Mouse (Mus musculus) gastrocnemius, postnatal 10 days (tissue): ENCODE results near the gene Taar3. TPM values are rescaled to one million over a fixed set of nuclear protein-coding genes. Genes with fewer than 3 reads are reported as not detected.
A peak's percentile ranks its signal among the peaks of the same experiment; 100 is the strongest.

Experiments
- DNase-seq: peaks from one replicate; pipeline ENCODE4 v3.0.0; 2021; ENCODE audit warnings: mixed read lengths
- long read RNA-seq, 2 experiments: library from polyadenylated mRNA; stranded (forward); transcript quantifications; one replicate each; pipeline ENCODE4 v2.0.0; 2021
- total RNA-seq, 2 experiments: library from RNA; stranded (reverse); gene quantifications; 2 replicates each; pipeline ENCODE4 v1.2.3; 2021

Gene Taar3
- total RNA-seq, result not detected
- long read RNA-seq, experiment 1, result 0 reads
- long read RNA-seq, experiment 2, result 0 reads

DNA sequence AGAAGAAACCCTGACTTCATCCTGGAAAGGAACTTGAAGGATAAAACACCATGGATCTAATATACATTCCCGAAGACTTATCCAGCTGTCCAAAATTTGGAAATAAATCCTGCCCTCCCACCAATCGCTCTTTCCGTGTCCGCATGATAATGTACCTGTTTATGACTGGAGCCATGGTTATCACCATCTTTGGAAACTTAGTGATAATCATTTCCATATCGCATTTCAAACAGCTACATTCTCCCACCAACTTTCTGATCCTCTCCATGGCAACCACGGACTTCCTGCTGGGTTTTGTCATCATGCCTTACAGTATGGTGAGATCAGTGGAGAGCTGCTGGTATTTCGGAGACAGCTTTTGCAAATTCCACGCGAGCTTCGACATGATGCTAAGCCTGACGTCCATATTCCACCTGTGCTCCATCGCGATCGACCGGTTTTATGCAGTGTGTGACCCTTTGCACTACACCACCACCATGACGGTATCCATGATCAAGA, at the start of gene Taar3:
Gene Taar3 (plus strand): TSS at position 51 of the 498 bp plus-strand sequence.
- no peak for DNase-seq

- DNase-seq, result no peak
Measured at GRCm38 (mm10) chr10:23901119-23901518, 48.2 kb upstream of the Taar3 start.

DNA sequence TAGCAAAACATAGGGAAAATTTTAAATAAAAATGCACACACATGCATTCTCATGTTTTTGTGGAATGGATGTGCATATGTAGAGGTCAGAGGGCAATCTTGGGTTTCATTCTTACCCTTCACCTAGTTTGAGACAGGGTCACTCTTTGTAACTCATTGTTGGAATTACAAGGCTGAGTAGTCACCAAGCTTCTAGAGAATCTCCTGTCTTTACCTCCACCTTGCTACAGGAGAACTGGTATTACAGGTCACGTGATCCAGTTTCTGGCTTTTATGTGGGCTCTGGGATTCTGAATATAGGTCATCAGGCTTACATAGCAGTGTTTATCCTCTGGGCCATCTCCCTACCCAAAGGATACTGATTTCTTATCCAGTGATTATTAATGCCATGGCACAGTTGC, 43.7 kb upstream of the Taar3 start:
- no peak for DNase-seq

- DNase-seq, result no peak
Measured at GRCm38 (mm10) chr10:23920056-23920455, 29.3 kb upstream of the Taar3 start, which contains the start of gene Taar1. Taar1 (plus strand) TSS chr10:23920356.

DNA sequence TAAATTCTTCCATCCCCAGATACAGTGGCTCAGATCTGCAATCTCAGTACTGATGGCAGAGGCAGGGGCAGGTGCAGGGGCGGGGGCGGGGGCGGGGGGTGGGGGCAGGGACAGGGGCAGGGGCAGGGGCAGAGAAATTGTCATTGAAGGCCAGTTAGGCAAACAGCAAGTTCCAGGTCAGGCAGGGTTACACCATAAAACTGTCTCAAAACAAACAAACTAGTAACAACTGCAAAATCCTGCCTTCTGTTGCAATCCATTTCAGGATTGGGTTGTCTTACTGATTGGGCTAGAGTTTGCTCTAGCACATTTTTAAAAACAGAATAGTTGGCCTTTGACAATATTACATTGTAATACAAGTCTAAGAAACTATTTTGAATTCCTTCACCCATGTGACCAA, 26.9 kb upstream of the Taar3 start:
- DNase-seq, result no peak

DNA sequence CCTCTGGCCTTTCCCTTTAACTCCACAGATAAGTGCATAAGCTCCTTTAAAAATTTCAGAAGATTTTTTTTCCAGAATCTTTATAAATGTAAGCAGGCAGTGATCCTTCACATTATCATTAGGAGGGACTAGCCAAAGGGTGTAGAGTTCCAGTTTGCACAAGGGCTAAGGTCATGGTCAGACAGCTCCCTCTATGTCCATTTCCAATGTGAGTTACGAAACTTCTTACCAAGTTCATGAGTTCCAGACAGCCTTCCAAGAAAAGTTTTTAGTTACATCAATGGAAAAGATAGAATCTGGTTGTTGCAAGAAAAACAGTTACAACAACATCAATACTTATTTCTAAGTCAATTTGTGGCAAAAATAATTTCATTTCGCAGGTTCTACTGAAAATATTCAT, 25.4 kb upstream of the Taar3 start:
- DNase-seq, result no peak

GRCm38 (mm10) chr10:23937613-23938012, 11.7 kb upstream of the Taar3 start:
- no peak for DNase-seq

DNA sequence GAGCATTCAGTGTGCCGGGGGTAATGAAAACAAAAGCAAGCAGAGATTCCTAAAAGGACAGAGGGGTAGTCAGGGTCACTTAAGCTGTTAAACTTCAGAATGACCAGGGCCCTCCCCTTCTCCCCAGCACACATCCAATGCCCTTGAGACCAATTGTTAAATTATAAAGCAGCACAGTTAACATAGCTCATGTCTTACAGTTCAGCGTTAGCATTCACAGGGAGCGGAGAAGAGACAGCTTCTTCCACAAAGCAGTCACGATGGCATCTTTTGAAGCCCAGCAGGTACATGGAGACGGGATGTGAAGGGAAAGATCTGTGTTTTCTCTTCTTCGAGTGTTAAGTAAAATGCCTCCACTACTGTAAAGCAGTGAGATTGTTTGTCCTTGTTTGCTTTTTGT, 11.0 kb upstream of the Taar3 start, which contains the start of gene Taar2:
Gene Taar2 (plus strand): TSS at position 261 of the 400 bp plus-strand sequence.
- DNase-seq, result no peak

DNA sequence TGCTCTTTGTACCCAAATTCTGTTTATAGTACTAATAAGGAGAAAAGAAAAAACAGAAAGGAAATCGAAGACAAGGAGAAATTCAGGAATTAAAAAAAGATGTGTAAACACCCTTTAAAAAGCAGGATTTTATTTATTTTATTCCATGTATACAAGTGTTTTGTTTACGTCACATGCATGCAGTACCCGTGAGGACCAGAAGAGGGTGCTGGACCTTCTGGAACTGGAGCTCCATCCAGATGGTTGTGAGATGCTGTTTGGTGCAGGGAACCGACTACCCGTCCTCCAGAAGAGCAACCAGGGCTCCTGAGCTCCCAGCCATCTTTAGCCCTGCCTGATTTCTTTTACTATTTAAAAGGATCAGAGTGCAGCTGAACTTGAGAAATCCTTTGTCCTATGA, 6.9 kb upstream of the Taar3 start:
- no peak for DNase-seq

DNA sequence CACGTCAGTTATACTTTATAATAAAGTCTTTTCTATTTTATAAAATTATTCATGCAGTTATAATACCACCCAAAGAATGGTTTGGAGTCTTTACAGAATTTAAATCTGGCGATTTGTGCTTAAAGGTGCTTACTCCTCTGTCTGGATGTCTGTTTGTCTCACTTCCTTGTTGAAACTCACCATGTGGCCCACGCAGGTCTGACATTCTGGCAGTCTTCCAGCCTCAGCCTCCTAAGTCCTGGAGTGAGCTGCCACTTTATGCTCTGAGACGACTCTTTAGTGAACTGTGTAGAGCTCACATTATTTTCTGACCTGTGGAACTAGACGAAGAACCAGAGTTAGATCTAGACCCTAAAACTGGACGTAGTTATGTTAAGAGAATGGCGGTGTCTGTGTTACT, 1.3 kb upstream of the Taar3 start:
- no peak for DNase-seq

GRCm38 (mm10) chr10:23951714-23952113, 2.4 kb downstream of the Taar3 start:
- DNase-seq, result no peak

GRCm38 (mm10) chr10:23959071-23959470, 9.7 kb downstream of the Taar3 start:
- DNase-seq, result no peak

DNA sequence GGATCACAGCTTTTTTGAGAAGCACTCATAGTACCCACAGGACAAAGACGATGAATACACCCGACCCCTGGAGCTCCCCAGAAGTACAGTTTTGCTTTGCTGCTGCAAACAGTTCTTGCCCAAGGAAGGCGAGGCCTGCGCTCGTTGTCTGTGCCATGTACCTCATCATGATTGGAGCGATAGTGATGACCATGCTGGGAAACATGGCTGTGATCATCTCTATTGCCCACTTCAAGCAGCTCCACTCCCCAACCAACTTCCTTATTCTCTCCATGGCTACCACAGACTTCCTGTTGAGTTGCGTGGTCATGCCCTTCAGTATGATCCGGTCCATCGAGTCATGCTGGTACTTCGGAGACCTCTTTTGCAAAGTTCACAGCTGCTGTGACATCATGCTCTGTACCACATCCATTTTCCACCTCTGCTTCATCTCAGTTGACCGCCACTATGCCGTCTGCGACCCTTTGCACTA, 11.1 kb downstream of the Taar3 start, which contains the start of gene Taar4:
Gene Taar4 (plus strand): TSS at position 51 of the 472 bp plus-strand sequence.
- DNase-seq, result no peak

DNA sequence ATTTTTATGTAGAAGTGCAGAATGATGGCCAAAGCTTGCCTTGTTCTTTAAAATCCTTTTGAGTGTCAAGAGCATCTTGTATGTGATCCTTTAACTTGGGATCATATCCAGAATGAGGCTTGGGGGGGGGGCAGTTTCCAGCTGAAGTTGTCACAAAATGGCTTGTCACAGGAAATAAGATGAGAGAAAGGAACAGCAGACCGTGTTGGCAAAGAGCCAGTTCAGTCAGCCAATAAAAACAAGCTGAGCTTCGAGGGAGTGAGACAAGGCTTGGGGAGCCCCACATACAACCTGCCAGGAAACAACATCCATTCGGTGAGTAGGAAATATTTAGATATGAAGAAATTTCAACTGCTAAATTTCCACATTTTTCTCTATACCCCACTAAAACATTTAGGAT, 14.1 kb downstream of the Taar3 start:
- DNase-seq, result no peak

- no peak for DNase-seq
Measured at GRCm38 (mm10) chr10:23964921-23965610, 15.7 kb downstream of the Taar3 start.

DNA sequence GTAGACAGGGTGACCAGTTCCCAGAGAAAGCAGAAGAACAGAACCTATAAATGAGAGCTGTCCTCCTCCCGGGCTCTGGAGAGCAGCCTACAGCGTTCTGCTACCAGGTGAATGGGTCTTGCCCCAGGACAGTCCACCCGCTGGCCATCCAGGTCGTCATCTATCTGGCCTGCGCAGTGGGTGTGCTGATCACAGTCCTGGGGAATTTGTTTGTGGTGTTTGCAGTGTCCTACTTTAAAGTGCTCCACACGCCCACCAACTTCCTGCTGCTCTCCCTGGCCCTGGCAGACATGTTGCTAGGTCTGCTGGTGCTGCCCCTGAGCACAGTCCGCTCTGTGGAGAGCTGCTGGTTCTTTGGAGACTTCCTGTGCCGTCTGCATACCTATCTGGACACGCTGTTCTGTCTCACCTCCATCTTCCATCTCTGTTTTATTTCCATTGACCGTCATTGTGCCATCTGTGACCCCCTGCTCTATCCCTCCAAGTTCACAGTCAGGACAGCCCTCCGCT, 21.4 kb downstream of the Taar3 start, which contains the start of gene Taar5:
Gene Taar5 (plus strand): TSS at position 51 of the 510 bp plus-strand sequence.
- no peak for DNase-seq

DNA sequence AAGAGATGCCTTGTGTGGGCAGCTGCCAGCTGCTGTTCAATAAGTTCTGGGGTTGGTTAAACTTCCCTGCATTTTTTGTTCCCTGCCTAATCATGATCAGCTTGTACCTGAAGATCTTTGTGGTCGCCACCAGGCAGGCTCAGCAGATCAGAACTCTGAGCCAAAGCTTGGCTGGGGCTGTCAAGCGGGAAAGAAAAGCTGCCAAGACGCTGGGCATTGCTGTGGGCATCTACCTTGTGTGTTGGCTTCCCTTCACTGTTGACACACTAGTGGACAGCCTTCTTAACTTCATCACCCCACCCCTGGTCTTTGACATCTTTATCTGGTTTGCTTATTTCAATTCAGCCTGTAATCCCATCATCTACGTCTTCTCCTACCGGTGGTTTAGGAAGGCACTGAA, 21.9 kb downstream of the Taar3 start:
- no peak for DNase-seq

- DNase-seq, result no peak
Measured at GRCm38 (mm10) chr10:23977958-23978357, 28.6 kb downstream of the Taar3 start.

DNA sequence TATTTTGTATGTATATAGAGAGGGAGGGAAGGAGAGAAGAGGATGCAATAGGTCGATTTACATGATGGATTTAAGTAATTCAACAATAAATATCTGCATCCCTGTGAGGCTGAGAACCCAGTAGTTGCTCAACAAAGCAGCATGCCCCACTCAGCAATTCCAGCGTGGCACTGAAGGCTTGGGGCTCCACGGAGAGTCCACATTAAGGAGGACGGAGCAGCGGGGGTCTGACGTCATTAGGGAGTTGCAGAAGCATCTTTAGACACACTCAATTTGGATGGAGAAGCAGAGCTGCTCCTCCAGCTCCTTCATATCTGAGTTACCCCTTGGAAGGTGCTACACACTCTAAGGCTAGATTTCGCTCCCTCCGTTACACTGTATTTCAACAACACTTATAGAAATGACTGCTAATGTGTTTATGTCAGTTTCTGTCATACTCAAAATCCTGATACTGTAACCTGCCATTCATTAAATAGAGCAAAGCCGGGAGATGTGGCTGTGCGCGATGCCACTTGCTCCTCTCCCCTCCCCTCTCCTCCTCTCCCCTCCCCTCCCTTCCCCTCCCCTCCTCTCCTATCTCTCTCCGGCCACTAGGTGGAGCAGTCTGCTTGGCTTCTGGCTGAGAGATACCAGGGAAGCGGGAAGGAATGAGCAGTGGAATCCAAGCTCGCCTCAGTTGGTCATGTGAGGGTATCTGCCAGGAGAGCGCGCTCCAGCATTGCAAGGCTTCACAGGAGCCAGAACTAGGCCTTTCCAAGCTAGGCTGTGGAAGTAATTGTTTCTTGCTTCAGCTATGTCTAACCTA, 29.7 kb downstream of the Taar3 start:
- DNase-seq, result peak; percentile 65

- no peak for DNase-seq
Measured at GRCm38 (mm10) chr10:23985546-23985945, 36.2 kb downstream of the Taar3 start, which contains the start of gene Taar6. Taar6 (minus strand) TSS chr10:23985646.

DNA sequence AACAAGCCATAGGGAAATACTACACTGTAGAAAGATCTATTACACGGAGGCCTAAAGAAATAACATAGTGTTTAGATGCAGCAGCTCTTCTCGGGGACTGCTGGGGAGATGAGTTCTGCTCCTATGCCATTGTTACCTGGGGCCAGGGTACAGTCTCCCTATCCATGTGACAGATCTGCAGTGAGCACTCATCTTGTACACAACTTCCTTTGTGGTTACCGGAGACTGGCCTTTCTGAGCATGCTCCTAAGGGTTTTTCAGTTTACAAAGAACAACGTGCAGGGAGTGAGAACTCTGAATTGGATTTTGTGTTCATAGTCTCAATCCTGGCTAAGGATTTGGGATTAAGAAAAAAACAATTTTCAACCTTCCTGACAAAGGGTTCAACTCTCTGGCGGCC, 37.1 kb downstream of the Taar3 start:
- no peak for DNase-seq

DNA sequence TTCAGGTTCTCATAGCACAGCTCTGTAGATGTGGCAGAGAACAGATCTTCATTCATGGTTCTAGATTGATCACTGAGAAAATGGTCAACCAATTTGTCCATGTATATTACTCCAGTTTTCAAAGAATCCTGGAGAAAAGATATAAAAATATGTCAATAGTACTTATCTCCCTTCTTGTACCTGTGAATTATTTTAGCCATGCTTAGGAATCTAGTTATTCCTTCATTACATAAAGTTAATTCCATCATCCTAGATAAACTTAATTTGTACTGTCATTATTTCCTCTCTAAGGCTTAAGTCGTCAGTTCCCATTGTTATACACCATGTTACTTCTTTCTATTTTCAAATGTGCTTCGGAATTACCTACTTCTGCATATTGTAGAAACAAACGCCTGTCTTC, 44.0 kb downstream of the Taar3 start, which contains the start of gene Taar7a:
Gene Taar7a (minus strand): TSS at position 101 of the 400 bp plus-strand sequence.
- DNase-seq, result no peak

DNA sequence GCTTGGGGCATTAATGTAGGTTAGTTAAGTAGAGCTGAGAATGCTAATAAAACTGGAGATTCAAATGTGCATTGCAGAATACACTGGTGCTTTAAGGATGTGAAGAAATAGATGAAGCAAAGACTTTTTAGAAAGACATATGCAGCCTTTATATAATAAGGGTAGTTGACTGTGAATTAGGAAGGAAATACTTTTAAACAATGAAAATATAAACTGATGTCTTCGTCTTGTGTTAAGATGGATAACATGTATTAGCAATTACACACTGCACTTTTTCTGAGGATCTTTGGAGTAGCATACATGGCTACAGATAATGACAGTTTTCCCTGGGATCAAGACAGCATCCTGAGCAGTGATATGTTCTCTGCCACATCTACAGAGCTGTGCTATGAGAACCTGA, 50.3 kb downstream of the Taar3 start, which contains the start of gene Taar7b:
Gene Taar7b (plus strand): TSS at position 301 of the 400 bp plus-strand sequence.
- no peak for DNase-seq
